Mouse (Mus musculus) mouse trophoblast stem cell (cell line): ENCODE measurements around the gene Naglu.

Source experiments
- in situ Hi-C, 2 experiments: fragments of 300-500 bp; cut with MseI, MboI; formaldehyde crosslinking; loops; 2 replicates in 1 of 2; 3 replicates in 1 of 2; pipeline ENCODE4 v1.15.1; 2025

Naglu gene

GRCm38 (mm10) chr11:101083083-101083697 is 13.4 kb downstream of the Naglu start:
- in situ Hi-C loops, result no loop called here

DNA sequence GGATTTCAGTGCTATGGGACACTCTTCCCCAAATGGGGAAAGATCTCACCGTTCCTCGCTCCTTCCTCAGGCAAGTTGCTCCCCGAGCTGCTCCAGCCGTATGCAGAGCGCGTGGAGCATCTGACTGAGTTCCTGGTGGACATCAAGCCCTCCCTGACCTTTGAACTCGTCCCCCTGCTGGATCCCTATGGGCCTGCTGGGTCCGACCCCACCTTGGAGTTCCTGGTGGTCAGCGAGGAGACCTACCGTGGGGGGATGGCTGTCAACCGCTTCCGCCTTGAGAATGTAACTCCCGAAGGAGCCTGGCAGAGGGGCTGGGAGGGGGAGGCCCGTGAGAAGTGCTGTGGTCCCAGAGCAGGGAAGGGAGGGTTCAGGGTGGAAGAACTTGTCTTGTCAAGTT is 14.4 kb downstream of the Naglu start:
- in situ Hi-C loops, result no loop called here

DNA sequence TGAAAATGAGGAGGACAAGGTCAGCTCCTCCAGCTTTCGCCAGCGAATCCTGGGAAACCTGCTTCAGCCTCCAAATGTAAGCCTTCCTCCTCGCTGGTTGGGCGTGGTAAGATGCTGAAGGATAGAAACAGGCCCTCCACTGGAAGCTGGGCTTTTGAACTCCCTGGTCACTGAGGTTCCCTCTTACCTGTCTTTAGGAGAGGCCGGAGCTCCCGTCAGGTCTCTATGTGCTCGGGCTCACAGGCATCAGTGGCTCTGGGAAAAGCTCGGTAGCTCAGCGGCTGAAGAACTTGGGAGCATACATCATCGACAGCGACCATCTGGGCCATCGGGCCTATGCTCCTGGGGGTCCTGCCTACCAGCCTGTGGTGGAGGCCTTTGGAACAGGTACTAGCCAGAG is 15.0 kb downstream of the Naglu start:
- in situ Hi-C loops, result no loop called here

DNA sequence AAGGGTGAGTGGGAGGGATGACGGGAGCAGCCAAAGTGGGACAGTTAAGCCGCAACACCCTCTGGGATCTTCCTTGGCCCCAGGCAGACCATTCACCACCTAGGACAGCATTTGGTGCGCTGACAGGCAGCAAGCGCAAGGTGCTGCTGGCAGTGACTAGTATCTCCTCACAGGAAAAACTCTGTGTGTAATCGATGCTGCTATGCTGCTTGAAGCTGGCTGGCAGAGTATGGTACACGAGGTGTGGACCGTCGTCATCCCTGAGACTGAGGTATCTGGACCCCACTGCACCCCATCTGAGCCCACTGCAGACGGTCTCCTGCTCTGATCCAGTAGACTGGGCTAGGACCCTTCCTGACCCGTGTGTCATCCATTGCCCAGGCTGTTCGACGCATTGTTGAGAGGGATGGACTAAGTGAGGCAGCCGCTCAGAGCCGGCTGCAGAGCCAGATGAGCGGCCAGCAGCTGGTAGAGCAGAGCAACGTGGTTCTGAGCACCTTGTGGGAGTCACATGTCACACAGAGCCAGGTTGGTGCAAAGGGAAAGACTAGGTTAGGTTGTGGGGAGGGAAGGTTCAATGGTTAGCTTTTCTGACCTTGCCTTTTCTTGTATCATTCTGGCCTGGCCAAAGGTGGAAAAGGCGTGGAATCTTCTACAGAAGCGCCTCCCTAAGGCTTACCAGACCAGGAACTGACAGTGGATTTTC is 16.0 kb downstream of the Naglu start:
- in situ Hi-C loops, result no loop called here

DNA sequence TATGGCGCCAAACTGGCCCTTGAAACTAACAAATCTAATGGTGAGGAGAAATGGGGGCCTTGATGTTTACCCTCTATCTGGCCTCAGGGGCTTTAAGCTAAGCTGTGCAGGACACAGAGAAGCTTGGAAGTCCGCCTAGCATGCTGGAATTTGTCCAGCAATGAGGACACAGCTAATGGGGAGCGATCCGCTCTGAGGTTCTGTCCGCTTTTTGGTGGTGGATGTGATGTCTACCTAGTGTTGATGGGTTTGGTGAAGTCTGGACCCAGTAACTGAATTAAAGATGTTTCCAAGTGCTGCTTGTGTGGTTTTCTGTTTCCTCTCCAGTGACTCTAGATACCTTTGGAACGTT is 16.5 kb downstream of the Naglu start:
- in situ Hi-C loops, result no loop called here

DNA sequence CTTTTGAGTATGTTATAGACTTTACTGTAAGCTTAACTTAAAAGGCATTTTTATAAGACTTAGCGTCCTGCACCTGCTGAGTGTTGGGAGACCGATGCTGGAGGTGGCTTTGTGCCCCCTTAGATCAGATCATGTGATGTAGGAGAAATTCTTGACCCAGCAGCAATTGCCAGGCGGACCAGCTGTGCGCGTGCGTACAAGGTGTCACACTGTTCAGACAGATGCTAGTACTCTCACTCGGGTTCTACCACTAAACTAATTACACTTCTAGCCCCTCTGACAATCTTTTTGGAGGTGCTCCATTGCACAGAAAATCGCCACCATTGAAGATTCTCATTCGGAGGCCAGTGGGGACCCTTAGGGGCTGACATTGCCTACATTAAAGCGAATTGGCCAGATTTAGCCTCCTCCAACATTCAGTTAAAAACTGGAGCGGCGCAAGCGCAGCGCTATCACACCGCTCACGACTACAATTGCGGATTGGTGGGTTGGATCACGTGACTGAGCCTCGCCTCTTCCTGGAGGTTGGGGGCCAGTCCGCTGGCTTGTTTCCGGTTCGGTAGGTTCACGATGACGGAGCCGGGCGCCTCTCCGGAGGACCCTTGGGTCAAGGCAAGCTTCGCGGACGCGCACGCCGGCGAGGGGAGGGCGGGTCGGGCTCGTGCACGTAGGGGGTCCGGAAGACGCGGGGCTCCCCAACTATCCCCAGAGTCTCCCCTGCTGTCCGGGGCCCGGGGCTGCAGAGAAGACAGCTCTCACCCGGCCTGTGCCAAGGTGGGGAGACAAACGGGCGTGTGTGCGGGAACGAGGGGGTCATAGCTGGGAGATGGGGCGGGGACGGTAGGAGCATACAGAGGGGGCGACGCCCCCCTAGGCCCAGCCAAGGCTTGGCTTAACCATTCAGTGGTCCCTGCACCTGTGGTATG is 17.2 kb downstream of the Naglu start, which contains the start of gene Mlx:
Gene Mlx, plus strand, starts transcription at position 522 of the 926 bp plus-strand sequence.
- in situ Hi-C loops, result no loop called here

GRCm38 (mm10) chr11:101087682-101088055 is 17.9 kb downstream of the Naglu start:
- in situ Hi-C loops, result no loop called here

DNA sequence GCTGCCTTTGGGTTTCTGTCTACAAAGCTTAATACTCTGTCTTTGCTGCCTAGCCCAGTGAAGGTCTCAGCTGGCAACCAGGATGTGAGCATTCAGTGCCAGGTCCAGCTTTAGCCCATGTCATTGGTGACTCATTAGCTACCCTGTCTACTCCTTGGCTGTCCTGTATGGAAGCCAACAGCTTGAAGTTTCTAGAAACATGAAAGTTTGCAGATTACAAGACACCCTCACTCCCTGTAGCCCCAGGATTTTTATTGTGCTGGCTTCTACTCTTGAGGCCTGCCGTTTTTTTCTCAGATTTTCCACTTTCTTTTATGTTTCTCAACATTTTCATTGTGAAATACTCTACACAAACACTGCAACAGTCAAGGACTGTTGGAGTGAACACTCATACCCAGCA is 20.1 kb downstream of the Naglu start:
- in situ Hi-C loops, result no loop called here

- in situ Hi-C loops, result no loop called here
Measured at GRCm38 (mm10) chr11:101094930-101095313, 25.1 kb downstream of the Naglu start.

DNA sequence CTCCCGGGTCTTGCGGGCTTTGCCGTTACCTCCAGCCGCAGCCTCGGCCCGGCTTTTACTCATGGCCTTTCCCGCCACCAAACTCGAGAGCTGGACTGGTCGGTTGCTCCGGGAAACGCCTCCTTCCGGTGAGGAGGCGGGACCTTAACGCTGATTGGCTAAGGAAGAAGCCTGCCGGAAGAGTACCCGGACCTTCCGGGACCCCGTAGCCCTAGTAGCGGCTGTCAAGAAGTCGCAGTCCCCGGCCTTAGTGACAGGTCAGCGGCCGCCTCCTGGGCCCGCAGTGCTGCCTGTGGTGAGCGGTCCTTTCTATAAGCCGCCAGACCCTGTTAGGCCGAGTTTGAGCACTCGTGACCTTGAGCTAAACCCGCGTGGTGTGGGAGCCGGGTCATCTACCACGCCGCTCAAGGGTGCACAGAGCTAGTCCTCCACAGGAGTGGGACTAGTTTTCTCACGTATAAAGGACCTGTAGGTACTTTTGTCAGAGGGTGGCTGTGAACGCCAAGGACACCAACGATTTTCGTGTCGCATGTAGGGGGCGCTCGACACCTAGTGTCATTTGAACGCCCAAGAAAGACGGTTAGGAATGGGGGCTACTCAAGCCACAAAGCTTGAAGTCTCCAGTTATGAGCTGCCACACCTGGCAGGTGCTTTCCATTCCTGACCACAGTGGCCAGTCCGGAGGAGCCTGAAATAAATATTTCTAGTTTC is 25.7 kb downstream of the Naglu start, which contains the start of gene Psmc3ip:
Gene Psmc3ip, minus strand, starts transcription at position 123 of the 711 bp plus-strand sequence.
- in situ Hi-C loops, result no loop called here

- in situ Hi-C loops, result no loop called here
Measured at GRCm38 (mm10) chr11:101098231-101098630, 28.4 kb downstream of the Naglu start.

DNA sequence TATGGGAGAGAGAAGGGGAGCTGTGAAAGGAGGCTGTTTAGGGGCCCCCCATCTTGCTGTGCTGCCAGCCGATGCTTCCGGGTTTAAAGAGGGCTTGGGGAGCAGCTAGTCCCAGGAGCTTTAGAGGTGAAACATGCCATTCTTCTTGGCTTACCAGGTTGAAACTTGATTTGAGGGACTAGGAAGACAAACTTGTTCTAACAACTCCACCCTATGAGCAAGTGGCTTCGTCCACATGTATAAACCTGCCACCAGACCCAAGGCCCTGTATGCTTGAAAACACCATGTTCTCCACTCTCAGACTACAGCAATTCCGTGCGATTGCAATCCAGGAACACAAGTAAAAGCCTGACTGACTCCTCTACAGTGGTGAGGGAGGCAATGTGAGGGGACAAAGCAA is 33.2 kb downstream of the Naglu start:
- in situ Hi-C loops, result no loop called here

- in situ Hi-C loops, result no loop called here
Measured at GRCm38 (mm10) chr11:101109351-101109750, 39.5 kb downstream of the Naglu start.

DNA sequence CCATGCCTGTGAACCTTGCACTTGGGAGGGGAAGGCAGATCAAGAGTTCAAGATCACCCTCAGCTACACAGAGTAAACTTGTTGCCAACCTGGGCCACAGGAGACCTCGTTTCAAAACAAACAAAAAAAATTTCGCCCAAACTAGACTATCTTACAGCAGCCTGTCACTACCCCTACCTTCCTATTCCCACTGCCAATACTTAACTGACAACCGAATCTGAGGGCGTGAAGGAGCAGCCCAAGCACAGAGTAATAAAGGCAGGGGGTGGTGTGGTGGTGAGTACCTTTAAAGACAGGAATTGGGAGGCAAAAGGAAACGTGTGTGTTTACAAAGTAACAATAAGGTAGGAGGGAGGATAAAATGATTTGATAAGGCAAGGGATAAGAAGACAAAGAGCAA is 40.9 kb downstream of the Naglu start:
- in situ Hi-C loops, result no loop called here

- in situ Hi-C loops, result no loop called here
Measured at GRCm38 (mm10) chr11:101111178-101111577, 41.4 kb downstream of the Naglu start.

DNA sequence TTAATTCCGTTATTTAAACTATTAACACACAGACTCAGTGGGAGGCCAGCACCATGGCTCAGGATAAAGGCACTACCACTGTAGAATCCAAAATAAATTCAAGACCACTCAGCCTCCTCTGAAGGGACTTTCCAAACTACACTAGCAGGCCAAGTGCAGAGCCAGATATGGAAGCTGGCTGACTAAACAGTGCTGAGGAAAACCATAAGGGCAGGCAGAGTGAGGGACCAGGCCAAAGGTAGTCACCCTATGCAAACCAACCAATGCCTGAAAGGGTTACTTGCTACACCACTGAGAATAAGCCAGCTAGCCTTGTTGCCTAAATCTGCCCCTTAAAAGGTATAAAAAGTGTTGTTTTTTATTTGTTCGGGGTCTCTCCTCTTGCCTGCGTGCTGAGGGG is 42.4 kb downstream of the Naglu start:
- in situ Hi-C loops, result no loop called here

DNA sequence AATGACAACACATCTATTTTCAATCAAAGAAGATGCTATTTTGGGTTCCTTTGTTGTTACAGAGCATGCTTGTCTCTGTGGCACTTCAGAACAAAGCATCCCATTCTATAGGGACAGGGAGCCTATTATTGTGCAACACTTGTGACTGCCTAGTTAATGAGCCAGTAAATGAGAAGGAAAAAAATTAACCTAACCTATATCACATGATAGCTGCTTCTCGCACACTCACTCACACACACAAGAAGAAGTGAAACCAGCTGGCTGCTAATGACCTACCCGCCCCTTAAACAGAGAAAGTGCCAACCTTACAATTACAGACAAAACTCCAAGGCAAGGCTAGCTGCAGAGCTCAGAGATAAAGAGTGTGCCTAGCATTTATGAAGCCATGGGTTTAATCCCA is 45.8 kb downstream of the Naglu start:
- in situ Hi-C loops, result no loop called here

DNA sequence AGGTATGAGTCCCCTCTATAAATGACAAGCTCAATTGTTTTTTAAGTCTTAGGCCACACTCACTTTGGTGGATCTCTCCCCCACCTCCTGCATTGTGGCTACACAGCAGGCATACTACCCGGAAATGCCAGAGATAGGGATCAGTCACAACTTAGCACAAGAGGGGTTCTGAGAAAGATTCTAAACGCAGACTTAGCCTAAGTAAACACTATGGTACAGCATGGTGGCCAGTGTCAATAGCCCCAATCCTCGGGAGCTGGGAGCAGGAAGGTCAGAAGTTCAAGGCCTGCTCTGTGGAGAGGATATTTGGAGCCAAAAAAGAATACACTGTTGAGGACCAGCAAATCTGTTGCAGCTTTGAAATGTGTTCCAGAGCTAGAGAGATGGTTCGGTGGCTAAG is 48.3 kb downstream of the Naglu start:
- in situ Hi-C loops, result no loop called here

GRCm38 (mm10) chr11:101119131-101119760 is 49.4 kb downstream of the Naglu start:
- in situ Hi-C loops, result no loop called here

- in situ Hi-C loops, result no loop called here
Measured at GRCm38 (mm10) chr11:101119761-101120544, 50.1 kb downstream of the Naglu start, which contains the start of the genes Retreg3 and Tubg1. Retreg3 (minus strand) TSS chr11:101119893. Tubg1 (plus strand) TSS chr11:101119938.
